Mouse (Mus musculus): ENCODE data around the gene Me3. TPM values are rescaled to one million over a fixed set of nuclear protein-coding genes. Genes with fewer than 3 reads are reported as not detected.
"Not testable (repeated sequence)": the region's sequence is repeated elsewhere in the genome, so short reads cannot be mapped to it uniquely, and the experiment has no call there.

The Me3 gene
- total RNA-seq, 2 experiments from 2014 or later = 100 to 105 TPM

GRCm38 (mm10) chr7:89727615-89728014 is 95.4 kb downstream of the Me3 start:
- no peak for DNase-seq (ENCODE audit: low spot score in 2 of 2)

GRCm38 (mm10) chr7:89728393-89728792 is 96.2 kb downstream of the Me3 start:
- DNase-seq (ENCODE audit: low spot score in 2 of 2) = no peak

- DNase-seq (ENCODE audit: low spot score in 2 of 2) = no peak
Measured at GRCm38 (mm10) chr7:89730514-89730913, 98.3 kb downstream of the Me3 start.

- not testable (repeated sequence) for DNase-seq (ENCODE audit: low spot score in 2 of 2)
Measured at GRCm38 (mm10) chr7:89731115-89731514, 98.9 kb downstream of the Me3 start.

GRCm38 (mm10) chr7:89748415-89748814 is 116.2 kb downstream of the Me3 start:
- no peak for DNase-seq (ENCODE audit: low spot score in 2 of 2)

GRCm38 (mm10) chr7:89749183-89749582 is 117.0 kb downstream of the Me3 start:
- DNase-seq (ENCODE audit: low spot score in 2 of 2) = no peak

- no peak for DNase-seq (ENCODE audit: low spot score in 2 of 2)
Measured at GRCm38 (mm10) chr7:89766678-89767508, 134.7 kb downstream of the Me3 start.

GRCm38 (mm10) chr7:89769106-89769896 is 137.1 kb downstream of the Me3 start:
- DNase-seq (ENCODE audit: low spot score in 2 of 2) = no peak

GRCm38 (mm10) chr7:89770021-89770420 is 137.8 kb downstream of the Me3 start:
- DNase-seq (ENCODE audit: low spot score in 2 of 2) = no peak

GRCm38 (mm10) chr7:89772906-89773305 is 140.7 kb downstream of the Me3 start:
- DNase-seq (ENCODE audit: low spot score in 2 of 2) = no peak

- no peak for DNase-seq (ENCODE audit: low spot score in 2 of 2)
Measured at GRCm38 (mm10) chr7:89773352-89773921, 141.2 kb downstream of the Me3 start.

- DNase-seq (ENCODE audit: low spot score in 2 of 2) = no peak
Measured at GRCm38 (mm10) chr7:89773926-89774325, 141.7 kb downstream of the Me3 start.

- DNase-seq (ENCODE audit: low spot score in 2 of 2) = no peak
Measured at GRCm38 (mm10) chr7:89775848-89776247, 143.7 kb downstream of the Me3 start.

GRCm38 (mm10) chr7:89781391-89781790 is 149.2 kb downstream of the Me3 start:
- DNase-seq (ENCODE audit: low spot score in 2 of 2) = no peak

GRCm38 (mm10) chr7:89787735-89788134 is 155.5 kb downstream of the Me3 start:
- DNase-seq (ENCODE audit: low spot score in 2 of 2) = no peak

- no peak for DNase-seq (ENCODE audit: low spot score in 2 of 2)
Measured at GRCm38 (mm10) chr7:89792576-89792975, 160.4 kb downstream of the Me3 start.

GRCm38 (mm10) chr7:89795366-89795765 is 163.2 kb downstream of the Me3 start:
- DNase-seq (ENCODE audit: low spot score in 2 of 2) = no peak

- no peak for DNase-seq (ENCODE audit: low spot score in 2 of 2)
Measured at GRCm38 (mm10) chr7:89796351-89796801, 164.2 kb downstream of the Me3 start.

GRCm38 (mm10) chr7:89798358-89799020 is 166.3 kb downstream of the Me3 start:
- no peak for DNase-seq (ENCODE audit: low spot score in 2 of 2)

GRCm38 (mm10) chr7:89802447-89802846 is 170.3 kb downstream of the Me3 start:
- DNase-seq (ENCODE audit: low spot score in 2 of 2) = no peak

- DNase-seq (ENCODE audit: low spot score in 2 of 2) = no peak
Measured at GRCm38 (mm10) chr7:89803966-89804365, 171.8 kb downstream of the Me3 start.

All from left cerebral cortex, adult 18-20 months (tissue).